Mouse (Mus musculus) CH12.LX (cell line): ENCODE measurements at regions not wholly inside any gene's neighbourhood (a gene's known extent, or its start where the extent isn't known, plus 50 kb on each side); places are given as distances from the start of the nearest gene placed in this dataset.
"Not testable (repeated sequence)": the region's sequence is repeated elsewhere in the genome, so short reads cannot be mapped to it uniquely, and the experiment has no call there.

ENCODE experiments used
- DNase-seq: peaks from one replicate; pipeline ENCODE4 v3.0.0-alpha.2; 2013; ENCODE audit errors: extremely low read depth
- H3K27ac ChIP-seq: 2 replicates; pipeline ENCODE4 v1.5.1; 2012; ENCODE audit warnings: low read depth, mild to moderate bottlenecking, control low read depth, moderate library complexity; ENCODE audit not compliant: insufficient read depth
- H3K27me3 ChIP-seq: replicated peaks from 2 replicates; pipeline ENCODE3; 2012; ENCODE audit warnings: inconsistent platforms
- H3K36me3 ChIP-seq, 2 experiments: replicated peaks in 1 of 2; 2 replicates each; pipeline versions ENCODE3 to v1.6.1; 2012; ENCODE audit warnings: inconsistent platforms in 1 of 2, low read length in 1 of 2, mild to moderate bottlenecking in 1 of 2, mixed read lengths in 1 of 2, moderate library complexity in 1 of 2; ENCODE audit not compliant: control insufficient read depth in 1 of 2, insufficient read depth in 1 of 2
- H3K4me1 ChIP-seq, 2 experiments: 2 replicates each; pipeline ENCODE4 v1.6.1; 2012; ENCODE audit warnings: inconsistent platforms in 1 of 2, moderate library complexity in 1 of 2; ENCODE audit not compliant: insufficient read depth in 2 of 2, control insufficient read depth in 1 of 2
- H3K4me2 ChIP-seq: 2 replicates; pipeline ENCODE4 v1.6.1; 2012; ENCODE audit warnings: low read depth, mild to moderate bottlenecking, control low read depth; ENCODE audit not compliant: poor library complexity, insufficient read depth, severe bottlenecking
- H3K4me3 ChIP-seq, 3 experiments: fragments of 150-350 bp in 1 of 3; sonication (generic) in 1 of 3; replicated peaks in 1 of 3; 2 replicates each; pipeline versions ENCODE3 to v1.5.1; 2011 to 2012; ENCODE audit warnings: low read depth in 2 of 3, low read length in 2 of 3, mild to moderate bottlenecking in 2 of 3, moderate library complexity in 2 of 3, control low read depth in 1 of 3, improper control_type of control experiment in 1 of 3, inconsistent platforms in 1 of 3, mixed read lengths in 1 of 3; ENCODE audit not compliant: poor library complexity in 1 of 3
- H3K79me2 ChIP-seq: replicated peaks from 2 replicates; pipeline ENCODE4 v1.6.1; 2012; ENCODE audit warnings: mild to moderate bottlenecking, moderate library complexity; ENCODE audit not compliant: control insufficient read depth, poor library complexity, insufficient read depth, severe bottlenecking; ENCODE audit errors: extremely low read depth
- H3K9ac ChIP-seq: 2 replicates; pipeline ENCODE4 v1.6.1; 2012; ENCODE audit warnings: low read depth, mild to moderate bottlenecking, control low read depth, moderate library complexity; ENCODE audit not compliant: insufficient read depth
- H3K9me3 ChIP-seq: replicated peaks from 2 replicates; pipeline ENCODE3; 2012; ENCODE audit warnings: low read length, inconsistent platforms, mixed read lengths
- BHLHE40 ChIP-seq: IDR thresholded peaks from 2 replicates; pipeline ENCODE4 v1.6.1; 2011; ENCODE audit warnings: mild to moderate bottlenecking, low read depth, low read length, improper control_type of control experiment
- CHD1 ChIP-seq: IDR thresholded peaks from 2 replicates; pipeline ENCODE4 v1.6.1; 2012; ENCODE audit warnings: low read depth, low read length, improper control_type of control experiment, inconsistent platforms
- CTCF ChIP-seq, 2 experiments: IDR thresholded peaks in 1 of 2; conservative IDR thresholded peaks in 1 of 2; 2 replicates each; pipeline ENCODE4 v1.5.1; 2011 to 2012; ENCODE audit warnings: low read depth in 2 of 2, low read length in 2 of 2, improper control_type of control experiment in 1 of 2, inconsistent platforms in 1 of 2, mild to moderate bottlenecking in 1 of 2, moderate library complexity in 1 of 2
- IRF4 ChIP-seq: IDR thresholded peaks from 2 replicates; pipeline ENCODE4 v1.6.1; 2014; ENCODE audit warnings: low read depth, mild to moderate bottlenecking, inconsistent platforms, low read length, improper control_type of control experiment
- MAFK ChIP-seq: IDR thresholded peaks from 2 replicates; pipeline ENCODE4 v1.6.1; 2011; ENCODE audit warnings: low read length, improper control_type of control experiment; ENCODE audit not compliant: insufficient replicate concordance
- MYC ChIP-seq: IDR thresholded peaks from 2 replicates; pipeline ENCODE4 v1.6.1; 2011; ENCODE audit warnings: low read depth, mild to moderate bottlenecking, improper control_type of control experiment, low read length
- NRF1 ChIP-seq: IDR thresholded peaks from 2 replicates; pipeline ENCODE4 v1.6.1; 2014; ENCODE audit warnings: low read depth, mild to moderate bottlenecking, inconsistent platforms, low read length, improper control_type of control experiment, moderate library complexity
- POLR2AphosphoS2 ChIP-seq: IDR thresholded peaks from 2 replicates; pipeline ENCODE4 v1.6.1; 2011; ENCODE audit warnings: low read depth, low read length, improper control_type of control experiment
- RAD21 ChIP-seq: IDR thresholded peaks from 2 replicates; pipeline ENCODE4 v1.6.1; 2011; ENCODE audit warnings: low read depth, mild to moderate bottlenecking, low read length, improper control_type of control experiment, moderate library complexity
- RCOR1 ChIP-seq: conservative IDR thresholded peaks from 2 replicates; pipeline ENCODE4 v1.6.1; 2012; ENCODE audit warnings: low read depth, mild to moderate bottlenecking, inconsistent platforms, low read length, improper control_type of control experiment
- SIN3A ChIP-seq: IDR thresholded peaks from 2 replicates; pipeline ENCODE4 v1.6.1; 2012; ENCODE audit warnings: low read length, improper control_type of control experiment, inconsistent platforms
- SMC3 ChIP-seq: IDR thresholded peaks from 2 replicates; pipeline ENCODE4 v1.6.1; 2011; ENCODE audit warnings: low read depth, low read length, improper control_type of control experiment
- TBP ChIP-seq: conservative IDR thresholded peaks from 2 replicates; pipeline ENCODE4 v1.6.1; 2011; ENCODE audit warnings: low read depth, low read length, improper control_type of control experiment
- USF1 ChIP-seq: IDR thresholded peaks from 2 replicates; pipeline ENCODE4 v1.6.1; 2014; ENCODE audit warnings: low read depth, mild to moderate bottlenecking, inconsistent platforms, low read length, improper control_type of control experiment
- ZC3H11A ChIP-seq: IDR thresholded peaks from 2 replicates; pipeline ENCODE4 v1.6.1; 2012; ENCODE audit warnings: low read depth, mild to moderate bottlenecking, inconsistent platforms, low read length, improper control_type of control experiment
- ZKSCAN1 ChIP-seq: IDR thresholded peaks from 2 replicates; pipeline ENCODE4 v1.6.1; 2012; ENCODE audit warnings: low read depth, inconsistent platforms, low read length, improper control_type of control experiment, borderline replicate concordance
- ZMIZ1 ChIP-seq: IDR thresholded peaks from 2 replicates; pipeline ENCODE4 v1.6.1; 2012; ENCODE audit warnings: low read depth, mild to moderate bottlenecking, inconsistent platforms, low read length, improper control_type of control experiment
- ZNF384 ChIP-seq: IDR thresholded peaks from 2 replicates; pipeline ENCODE4 v1.6.1; 2012; ENCODE audit warnings: low read depth, low read length, improper control_type of control experiment, inconsistent platforms
- dilution Hi-C: fragments of 300-500 bp; cut with MboI; formaldehyde crosslinking; loops from 2 replicates; pipeline ENCODE4 v1.14.3; 2020; ENCODE audit warnings: low sequenced_read_pairs; ENCODE audit not compliant: extremely low pct_unique_long_range_greater_than_20kb, extremely low pct_ligation_motif_present
- in situ Hi-C: fragments of 300-500 bp; cut with MboI; formaldehyde crosslinking; loops from 3 replicates; pipeline ENCODE4 v1.14.3; 2019; ENCODE audit warnings: low sequenced_read_pairs, low pct_ligation_motif_present, low pct_unique_long_range_greater_than_20kb, mixed read lengths

DNA sequence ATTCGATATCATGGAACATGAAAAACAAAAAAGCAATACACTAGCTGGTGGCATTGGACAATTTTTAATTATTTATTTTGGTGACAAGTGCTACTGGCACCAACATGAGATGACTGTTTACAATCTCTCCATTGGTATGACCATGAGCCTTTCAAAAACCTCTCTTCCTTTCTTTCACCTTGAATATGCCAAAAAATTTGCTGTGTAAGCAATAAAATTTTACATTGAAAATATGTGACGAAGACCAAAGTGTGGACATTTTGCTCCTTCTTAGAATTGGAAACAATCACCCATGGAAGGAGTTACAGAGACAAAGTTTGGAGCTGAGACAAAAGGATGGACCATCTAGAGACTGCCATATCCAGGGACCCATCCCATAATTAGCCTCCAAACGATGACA lies 83.4 kb upstream of the Gm49339 start:
- H3K4me2 ChIP-seq, dilution Hi-C loops, H3K27me3 ChIP-seq, H3K79me2 ChIP-seq, H3K9me3 ChIP-seq, H3K4me1 ChIP-seq, in situ Hi-C loops, H3K4me3 ChIP-seq, H3K27ac ChIP-seq, H3K36me3 ChIP-seq, H3K9ac ChIP-seq, DNase-seq: not testable (repeated sequence)
- TF ChIP-seq MAFK = peak; percentile 58; the same call in 1 of the 2 replicates

DNA sequence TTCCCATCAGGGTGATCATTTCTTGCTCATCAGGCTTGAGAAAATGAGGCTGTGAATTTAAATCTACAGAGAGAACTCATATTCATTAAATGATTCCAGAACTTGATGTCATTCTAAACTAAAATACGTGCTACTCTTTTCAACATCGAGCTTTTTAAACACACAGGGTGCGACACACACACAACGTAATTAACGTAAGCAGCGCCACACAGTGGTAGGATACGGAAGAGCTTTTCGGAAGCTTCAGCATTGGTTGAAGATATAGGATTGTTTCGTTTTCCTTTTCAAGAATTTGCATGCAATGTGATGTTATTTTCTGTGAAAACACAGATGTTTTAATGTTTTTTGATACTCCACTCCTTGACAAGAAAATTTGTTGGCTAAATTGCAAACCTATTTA lies 75.3 kb upstream of the Gm49339 start:
- no peak overlapping the region for H3K4me3 ChIP-seq
- no peak overlapping the region for H3K9ac ChIP-seq
- H3K79me2 ChIP-seq = no peaks in the 10 kb centered on the region
- peak; percentile 88 for DNase-seq
- no peaks in the 10 kb centered on the region for H3K36me3 ChIP-seq
- H3K4me1 ChIP-seq = 0 out of 4 replicates have a peak, but pooled peaks cover 0 to 4% of the 10 kb centered on the region in 2 experiments
- no peak overlapping the region for H3K4me2 ChIP-seq
- dilution Hi-C loops (no loop called here), in situ Hi-C loops (loop anchor here (25.0 kb wide), 2 partner anchors 518 to 693 kb away; partner anchors contain the start of gene Sim1)
- no peak overlapping the region for H3K27ac ChIP-seq
- TF ChIP-seq ZC3H11A (no peak), CHD1 (no peak; the same call in 1 of the 2 replicates), RAD21 (peak; percentile 86), SIN3A (no peak), RCOR1 (no peak), USF1 (no peak), POLR2AphosphoS2 (no peak), IRF4 (no peak), ZNF384 (no peak), SMC3 (peak; percentile 81), TBP (no peak), MYC (no peak), NRF1 (no peak), ZMIZ1 (no peak), BHLHE40 (no peak), CTCF (conservative IDR thresholded peaks at IDR 0.05 in 1 of 2, IDR thresholded peaks at IDR 0.05 in 1 of 2; ENCODE audit: low read depth in 2 of 2, low read length in 2 of 2) (peak; percentile 63 to 85), ZKSCAN1 (no peak)
- H3K27me3 ChIP-seq = no peaks in the 10 kb centered on the region
- no peaks in the 10 kb centered on the region for H3K9me3 ChIP-seq
